ENCODE assay signal across 10 mouse cellular contexts in genomic region chr19:57161978-57162727, GRCm38 (mm10).
DNase-seq lines count a peak whose midpoint lies in the region; ATAC-seq and TF ChIP-seq lines count a peak whose summit lies in the region.
"Had no signal": no experiment of that assay in that cellular context is flagged by ENCODE, and none has a peak within 500 bp of the region (broad histone marks: within the 10 kb centered on the region; RNA-seq: fewer than 3 reads in every experiment).

No protein-coding gene starts in this region.

- no peak for DNase-seq in forebrain, embryonic 14.5 days (ENCODE audit: low spot score)
- no peak for DNase-seq in heart, postnatal 10 days
- DNase-seq in thymus, adult 2 months, result no peak
- DNase-seq in thymus, postnatal 0 days (ENCODE audit: low spot score), result no peak
- DNase-seq in midbrain, embryonic 10.5 days (ENCODE audit: low spot score), result no peak
- DNase-seq in kidney, adult 9 months, result no peak
- DNase-seq: liver, embryonic 13.5 days had no signal

- H3K4me1 ChIP-seq in forebrain, embryonic 16.5 days (replicated peaks; ENCODE audit: control insufficient read depth, insufficient read depth, low read length), result peaks cover 10% of the 10 kb centered on the region
- H3K4me1 ChIP-seq in forebrain, embryonic 14.5 days (ENCODE audit: control insufficient read depth, insufficient read depth, low read length), result no peaks in the 10 kb centered on the region
- H3K4me1 ChIP-seq in heart, embryonic 14.5 days (ENCODE audit: control insufficient read depth in 2 of 2, insufficient read depth in 2 of 2, low read length in 2 of 2), result peaks cover 30 to 48% of the 10 kb centered on the region in 2 experiments
- 0 out of 2 replicates have a peak, but pooled peaks cover 6% of the 10 kb centered on the region for H3K4me1 ChIP-seq in thymus, adult 2 months (replicated peaks; ENCODE audit: control insufficient read depth, insufficient read depth, low read length)
- no peaks in the 10 kb centered on the region for H3K4me1 ChIP-seq in midbrain, embryonic 10.5 days
- H3K4me1 ChIP-seq: liver, embryonic 13.5 days had no signal

- H3K4me2 ChIP-seq in forebrain, embryonic 16.5 days (ENCODE audit: low read length), result no peak overlapping the region
- H3K4me2 ChIP-seq in forebrain, embryonic 14.5 days (ENCODE audit: low read length), result no peak overlapping the region
- no peak overlapping the region for H3K4me2 ChIP-seq in heart, embryonic 14.5 days (ENCODE audit: low read length)
- H3K4me2 ChIP-seq: liver, embryonic 13.5 days had no signal

- no peak overlapping the region for H3K9ac ChIP-seq in forebrain, embryonic 16.5 days (replicated peaks; ENCODE audit: low read depth, low read length)
- no peak overlapping the region for H3K9ac ChIP-seq in forebrain, embryonic 14.5 days (ENCODE audit: low read length)
- H3K9ac ChIP-seq in heart, embryonic 14.5 days (ENCODE audit: low read length), result peak overlapping the region; percentile 70
- H3K9ac ChIP-seq: liver, embryonic 13.5 days had no signal

- no peak for TF ChIP-seq CTCF in thymus, adult 2 months (IDR thresholded peaks at IDR 0.05; ENCODE audit: borderline replicate concordance, control insufficient read depth, extremely low read depth, insufficient read depth, low read length, poor library complexity)

- ATAC-seq in forebrain, embryonic 16.5 days, result 0 out of 2 replicates have a peak, but pooled peaks have one; percentile 44
- ATAC-seq in forebrain, embryonic 14.5 days, result no peak
- no peak; the same call in 1 of the 2 replicates for ATAC-seq in heart, embryonic 14.5 days (ENCODE audit: insufficient number of reproducible peaks, insufficient read depth, low FRiP score, low read depth)

- H3K4me3 ChIP-seq in forebrain, embryonic 16.5 days (replicated peaks; ENCODE audit: low read length), result no peak overlapping the region
- H3K4me3 ChIP-seq in forebrain, embryonic 14.5 days (ENCODE audit: low read depth, low read length), result no peak overlapping the region
- no peak overlapping the region for H3K4me3 ChIP-seq in heart, embryonic 14.5 days (ENCODE audit: control insufficient read depth in 1 of 2, insufficient read depth in 1 of 2, low read depth in 1 of 2, low read length in 2 of 2)
- H3K4me3 ChIP-seq in thymus, adult 2 months (ENCODE audit: control insufficient read depth, insufficient read depth, low read length), result no peak overlapping the region
- H3K4me3 ChIP-seq in midbrain, embryonic 10.5 days, result no peak overlapping the region
- H3K4me3 ChIP-seq: liver, embryonic 13.5 days had no signal

- intact Hi-C loops in heart, postnatal 10 days (cut with DNase I), result loop anchor here (1.0 to 2.0 kb wide), 3 partner anchors 33 to 167 kb away; no protein-coding TSS in a partner anchor

- no peaks in the 10 kb centered on the region for H3K9me3 ChIP-seq in forebrain, embryonic 16.5 days (ENCODE audit: control insufficient read depth, low read length)
- no peaks in the 10 kb centered on the region for H3K9me3 ChIP-seq in forebrain, embryonic 14.5 days (replicated peaks; ENCODE audit: control insufficient read depth, low read length)
- no peaks in the 10 kb centered on the region for H3K9me3 ChIP-seq in heart, embryonic 14.5 days (ENCODE audit: control insufficient read depth, low read length)
- no peaks in the 10 kb centered on the region for H3K9me3 ChIP-seq in midbrain, embryonic 10.5 days (replicated peaks)
- H3K9me3 ChIP-seq: liver, embryonic 13.5 days had no signal

- no peaks in the 10 kb centered on the region for H3K36me3 ChIP-seq in forebrain, embryonic 16.5 days (ENCODE audit: control insufficient read depth, insufficient read depth)
- H3K36me3 ChIP-seq in forebrain, embryonic 14.5 days (ENCODE audit: control insufficient read depth, insufficient read depth, low read length), result no peaks in the 10 kb centered on the region
- H3K36me3 ChIP-seq in heart, embryonic 14.5 days (ENCODE audit: control insufficient read depth, insufficient read depth, low read length), result no peaks in the 10 kb centered on the region
- H3K36me3 ChIP-seq in thymus, adult 2 months (ENCODE audit: control insufficient read depth, insufficient read depth, low read length), result no peaks in the 10 kb centered on the region
- no peaks in the 10 kb centered on the region for H3K36me3 ChIP-seq in midbrain, embryonic 10.5 days
- H3K36me3 ChIP-seq: liver, embryonic 13.5 days had no signal

- TF ChIP-seq POLR2A in thymus, adult 2 months (IDR thresholded peaks at IDR 0.05; ENCODE audit: control insufficient read depth, extremely low read depth, insufficient read depth, low read length, poor library complexity), result 0 out of 2 replicates have a peak, but pooled peaks have one; percentile 12

- WGBS in forebrain, embryonic 16.5 days, result 76% methylated on average over 11 of the region's 11 CpGs
- WGBS in forebrain, embryonic 14.5 days, result 86% methylated on average over 11 of the region's 11 CpGs
- WGBS in heart, embryonic 14.5 days, result 59% methylated on average over 11 of the region's 11 CpGs
- 93% methylated on average over 11 of the region's 11 CpGs for WGBS in thymus, adult 2 months
- WGBS in midbrain, embryonic 10.5 days, result 79% methylated on average over 11 of the region's 11 CpGs

- no peaks in the 10 kb centered on the region for H3K27me3 ChIP-seq in forebrain, embryonic 16.5 days (replicated peaks; ENCODE audit: control insufficient read depth, insufficient read depth, low read length)
- no peaks in the 10 kb centered on the region for H3K27me3 ChIP-seq in forebrain, embryonic 14.5 days (replicated peaks; ENCODE audit: control insufficient read depth, insufficient read depth, low read length)
- H3K27me3 ChIP-seq in heart, embryonic 14.5 days (ENCODE audit: control insufficient read depth, insufficient read depth, low read length), result no peaks in the 10 kb centered on the region
- H3K27me3 ChIP-seq in thymus, adult 2 months (ENCODE audit: control insufficient read depth, insufficient read depth, low read length), result no peaks in the 10 kb centered on the region
- no peaks in the 10 kb centered on the region for H3K27me3 ChIP-seq in midbrain, embryonic 10.5 days (ENCODE audit: low read depth, poor library complexity, severe bottlenecking)
- H3K27me3 ChIP-seq: liver, embryonic 13.5 days had no signal

- peak overlapping the region; percentile 68 for H3K27ac ChIP-seq in forebrain, embryonic 16.5 days (ENCODE audit: low read length)
- H3K27ac ChIP-seq in forebrain, embryonic 14.5 days (ENCODE audit: low read depth, low read length), result no peak overlapping the region
- H3K27ac ChIP-seq in heart, embryonic 14.5 days (replicated peaks in 1 of 2; ENCODE audit: control insufficient read depth in 1 of 2, insufficient read depth in 1 of 2, low read depth in 2 of 2, low read length in 2 of 2), result peak overlapping the region; percentile 98 to 99
- no peak overlapping the region for H3K27ac ChIP-seq in thymus, adult 2 months (ENCODE audit: control insufficient read depth, insufficient read depth, low read length)
- H3K27ac ChIP-seq in midbrain, embryonic 10.5 days (replicated peaks), result no peak overlapping the region
- H3K27ac ChIP-seq: hindbrain, postnatal 0 days; liver, embryonic 13.5 days had no signal

Comparison
In these comparisons a context has a peak if more than half of its experiments do, and no peak if none do; other contexts are left out.
1. H3K27ac ChIP-seq: peak in forebrain, embryonic 16.5 days (single experiment) and heart, embryonic 14.5 days (2 of 2); none in forebrain, embryonic 14.5 days (single experiment), thymus, adult 2 months (single experiment) and midbrain, embryonic 10.5 days (single experiment).